Mouse (Mus musculus) testis, adult 2 months (tissue): ENCODE measurements around the gene 3110082I17Rik.

Experiments
- CTCF ChIP-seq: fragments of 200-500 bp; IDR thresholded peaks from 2 replicates; pipeline ENCODE4 v1.5.1; 2012; ENCODE audit warnings: low read depth, mild to moderate bottlenecking, inconsistent platforms, low read length, moderate library complexity; ENCODE audit not compliant: control insufficient read depth, insufficient read depth, insufficient replicate concordance
- POLR2A ChIP-seq: fragments of 200-500 bp; IDR thresholded peaks from 2 replicates; pipeline ENCODE4 v1.6.1; 2012; ENCODE audit warnings: low read depth, mild to moderate bottlenecking, inconsistent platforms, low read length, moderate library complexity; ENCODE audit not compliant: control insufficient read depth

- TF ChIP-seq CTCF (no peak), POLR2A (no peak)
These were observed 21.9 kb downstream of the 3110082I17Rik start for GRCm38 (mm10) chr5:139438440-139438839.
